Mouse (Mus musculus): ENCODE measurements around the gene Jhy.
A peak's percentile ranks its signal among the peaks of the same experiment; 100 is the strongest.

Gene Jhy

GRCm38 (mm10) chr9:40963586-40964417, at the start of gene Jhy:
Gene Jhy, minus strand, starts transcription at chr9:40964118.
- DNase-seq (ENCODE audit: low read depth): no peak

- no peak for DNase-seq (ENCODE audit: low read depth)
Measured at GRCm38 (mm10) chr9:41012456-41012855, 48.5 kb upstream of the Jhy start.

GRCm38 (mm10) chr9:41011512-41012436, 47.9 kb upstream of the Jhy start:
- no peak for DNase-seq (ENCODE audit: low read depth)

GRCm38 (mm10) chr9:41007785-41008184, 43.9 kb upstream of the Jhy start:
- no peak for DNase-seq (ENCODE audit: low read depth)

- DNase-seq (ENCODE audit: low read depth): peak; percentile 60
Measured at GRCm38 (mm10) chr9:41004415-41004814, 40.5 kb upstream of the Jhy start, which contains the start of gene Crtam. Gene Crtam, minus strand, starts transcription at chr9:41004628.

GRCm38 (mm10) chr9:40997116-40997779, 33.3 kb upstream of the Jhy start:
- DNase-seq (ENCODE audit: low read depth): peak; percentile 76

- DNase-seq (ENCODE audit: low read depth): no peak
Measured at GRCm38 (mm10) chr9:40994075-40994474, 30.2 kb upstream of the Jhy start.

- DNase-seq (ENCODE audit: low read depth): no peak
Measured at GRCm38 (mm10) chr9:40991511-40991910, 27.6 kb upstream of the Jhy start.

GRCm38 (mm10) chr9:40989940-40990588, 26.1 kb upstream of the Jhy start:
- peak; percentile 83 for DNase-seq (ENCODE audit: low read depth)

GRCm38 (mm10) chr9:40984313-40984712, 20.4 kb upstream of the Jhy start:
- DNase-seq (ENCODE audit: low read depth): no peak

- DNase-seq (ENCODE audit: low read depth): no peak
Measured at GRCm38 (mm10) chr9:40983758-40984157, 19.8 kb upstream of the Jhy start.

GRCm38 (mm10) chr9:40982480-40982879, 18.6 kb upstream of the Jhy start:
- no peak for DNase-seq (ENCODE audit: low read depth)

GRCm38 (mm10) chr9:40974042-40974801, 10.3 kb upstream of the Jhy start:
- DNase-seq (ENCODE audit: low read depth): no peak

- DNase-seq (ENCODE audit: low read depth): no peak
Measured at GRCm38 (mm10) chr9:40964418-40964714, 448 bp upstream of the Jhy start.

GRCm38 (mm10) chr9:40961401-40961800, 2.5 kb downstream of the Jhy start:
- no peak for DNase-seq (ENCODE audit: low read depth)

GRCm38 (mm10) chr9:40949039-40949615, 14.8 kb downstream of the Jhy start:
- no peak for DNase-seq (ENCODE audit: low read depth)

- DNase-seq (ENCODE audit: low read depth): no peak
Measured at GRCm38 (mm10) chr9:40948473-40948872, 15.4 kb downstream of the Jhy start.

- DNase-seq (ENCODE audit: low read depth): no peak
Measured at GRCm38 (mm10) chr9:40947131-40947530, 16.8 kb downstream of the Jhy start.

GRCm38 (mm10) chr9:40937425-40937824, 26.5 kb downstream of the Jhy start:
- no peak for DNase-seq (ENCODE audit: low read depth)

- no peak for DNase-seq (ENCODE audit: low read depth)
Measured at GRCm38 (mm10) chr9:40933323-40933722, 30.6 kb downstream of the Jhy start.
